Mouse (Mus musculus) left cerebral cortex, postnatal 4 days (tissue): ENCODE measurements at regions not wholly inside any gene's neighbourhood (a gene's known extent, or its start where the extent isn't known, plus 50 kb on each side); places are given as distances from the start of the nearest gene placed in this dataset.

Experiments
- DNase-seq: peaks from one replicate; pipeline ENCODE4 v3.0.0-alpha.2; 2022
- intact Hi-C: fragments of 180-260 bp; cut with DNase I; formaldehyde crosslinking; loops from one replicate; pipeline ENCODE4 v1.15.1; 2025

- DNase-seq: no peak
- intact Hi-C loops: no loop called here
These were observed 53.2 kb downstream of the Gpr6 start for GRCm38 (mm10) chr10:41018888-41019287.

DNA sequence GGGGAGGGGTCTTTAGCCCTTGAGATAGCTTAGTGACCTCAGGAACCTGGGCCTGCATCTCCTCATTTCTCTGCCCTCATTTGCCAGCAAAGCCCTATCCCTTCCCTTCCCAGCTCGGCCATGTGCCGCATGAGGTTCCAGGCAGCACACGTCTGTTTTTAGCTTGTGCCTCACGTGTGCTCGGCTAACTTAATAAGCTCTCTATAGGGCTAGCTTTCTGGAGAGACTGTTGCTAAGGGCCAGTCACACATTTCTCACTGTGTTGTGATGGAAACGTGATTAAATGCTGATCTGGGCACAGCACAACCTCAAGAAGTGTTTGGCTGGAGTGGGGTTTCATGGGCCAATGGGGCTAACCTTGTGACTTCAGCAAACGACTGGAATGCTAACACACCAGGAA is 55.5 kb downstream of the Gpr6 start:
- intact Hi-C loops: no loop called here
- no peak for DNase-seq

DNA sequence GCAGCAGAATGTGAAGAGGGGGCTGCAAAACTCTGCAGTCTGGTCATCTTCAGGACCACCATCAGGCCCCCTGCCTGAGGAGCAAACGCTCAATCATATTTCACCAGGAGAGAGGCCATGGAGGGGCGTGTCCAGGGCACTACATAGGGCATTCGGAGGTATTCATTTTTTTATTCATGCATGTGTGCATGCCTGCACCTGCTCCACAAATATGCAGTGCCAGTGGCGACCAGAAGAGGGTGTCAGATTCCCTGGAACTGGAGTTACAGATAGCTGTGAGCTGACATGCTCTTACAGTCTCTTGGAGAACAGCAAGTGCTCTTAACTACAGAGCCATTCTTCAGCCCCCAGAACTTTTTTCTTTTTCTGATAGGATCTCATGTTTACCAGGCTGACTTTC is 56.4 kb downstream of the Gpr6 start:
- peak; percentile 69 for DNase-seq
- intact Hi-C loops: no loop called here

GRCm38 (mm10) chr10:41010585-41010984 is 61.5 kb downstream of the Gpr6 start:
- intact Hi-C loops: no loop called here

GRCm38 (mm10) chr10:41007866-41008265 is 64.2 kb downstream of the Gpr6 start:
- no peak for DNase-seq
- intact Hi-C loops: loop anchor here (10.0 kb wide), 3 partner anchors 277 to 497 kb away; no protein-coding TSS in a partner anchor

More at GRCm38 (mm10) chr10:41010585-41010984, 61.5 kb downstream of the Gpr6 start:
- no peak for DNase-seq

DNA sequence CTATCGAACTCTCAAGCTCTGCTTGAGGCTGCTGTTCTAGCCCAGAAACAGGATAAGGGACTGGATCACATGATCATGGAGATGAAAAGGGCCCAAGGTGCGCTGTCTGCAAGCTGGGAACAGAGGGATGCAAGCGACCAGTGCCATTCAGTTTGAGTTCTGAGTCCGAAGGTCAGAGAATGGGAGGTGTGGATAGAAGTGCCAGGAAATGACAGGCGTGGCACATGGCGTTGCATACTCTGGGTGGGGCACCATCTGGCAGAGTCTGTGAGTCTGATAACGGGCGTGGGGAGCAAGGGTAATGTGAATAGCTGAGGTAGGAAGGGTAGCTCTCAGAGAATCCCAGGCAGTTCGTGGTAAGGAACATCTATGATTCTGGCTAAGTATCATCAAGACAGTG is 65.5 kb downstream of the Gpr6 start:
- DNase-seq: no peak
- intact Hi-C loops: loop anchor here (10.0 kb wide), 3 partner anchors 278 to 498 kb away; no protein-coding TSS in a partner anchor

GRCm38 (mm10) chr10:41005776-41006175 is 66.3 kb downstream of the Gpr6 start:
- intact Hi-C loops: loop anchor here (10.0 kb wide), 3 partner anchors 279 to 499 kb away; no protein-coding TSS in a partner anchor
- DNase-seq: no peak

DNA sequence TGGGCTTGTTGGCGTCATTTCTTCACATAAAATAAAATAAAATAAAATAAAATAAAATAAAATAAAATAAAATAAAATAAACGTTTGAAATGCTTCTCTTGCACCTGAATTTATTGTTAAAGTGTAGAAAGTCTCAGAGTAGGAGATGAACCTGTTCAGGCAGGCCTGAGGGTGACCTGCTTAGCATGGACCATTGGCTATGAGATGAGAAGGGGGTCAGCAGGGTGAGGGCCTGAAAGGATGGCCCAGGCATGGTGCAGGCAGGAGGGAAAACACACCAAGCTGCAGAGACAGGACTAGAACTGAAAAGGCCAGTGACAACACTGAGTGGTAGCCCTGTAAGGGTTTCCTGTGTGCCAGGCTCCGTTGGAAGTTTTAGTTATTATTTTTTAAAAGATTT is 67.3 kb downstream of the Gpr6 start:
- DNase-seq: no peak
- intact Hi-C loops: loop anchor here (10.0 kb wide), 3 partner anchors 280 to 500 kb away; no protein-coding TSS in a partner anchor

DNA sequence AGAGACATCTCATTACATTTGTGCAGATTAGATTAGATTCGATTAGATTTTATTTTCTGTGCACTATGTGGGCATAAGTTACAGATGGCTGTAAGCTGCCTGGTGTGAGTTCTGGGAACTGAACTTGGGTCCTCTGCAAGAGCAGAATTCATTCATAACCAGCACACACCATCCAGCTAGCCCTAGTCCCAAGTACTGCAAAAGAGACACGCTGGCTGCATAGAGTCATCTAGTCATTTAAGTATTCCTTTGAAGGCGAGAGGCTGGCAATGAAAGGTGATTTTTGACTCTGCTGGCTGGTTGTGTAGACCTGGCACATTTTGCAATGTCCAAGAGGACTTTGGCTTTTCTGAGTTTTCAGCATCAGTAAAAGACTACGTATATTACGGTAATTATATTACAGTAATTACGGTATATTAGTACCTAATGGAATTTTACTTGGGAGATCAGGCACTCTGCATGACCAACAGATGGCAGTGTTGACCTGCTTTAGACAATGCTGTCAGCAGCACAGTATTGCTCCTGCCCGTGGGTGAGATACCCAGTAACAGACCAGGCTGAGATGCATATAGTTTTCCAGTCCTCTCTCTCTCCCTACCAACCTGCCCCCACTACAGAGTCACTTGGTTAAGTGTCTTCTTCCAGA is 67.9 kb downstream of the Gpr6 start:
- intact Hi-C loops: loop anchor here (10.0 kb wide), 3 partner anchors 281 to 501 kb away; no protein-coding TSS in a partner anchor
- DNase-seq: peak; percentile 81

- intact Hi-C loops: loop anchor here (10.0 kb wide), 3 partner anchors 282 to 502 kb away; no protein-coding TSS in a partner anchor
- no peak for DNase-seq
These were observed 68.9 kb downstream of the Gpr6 start for GRCm38 (mm10) chr10:41003197-41003596.

DNA sequence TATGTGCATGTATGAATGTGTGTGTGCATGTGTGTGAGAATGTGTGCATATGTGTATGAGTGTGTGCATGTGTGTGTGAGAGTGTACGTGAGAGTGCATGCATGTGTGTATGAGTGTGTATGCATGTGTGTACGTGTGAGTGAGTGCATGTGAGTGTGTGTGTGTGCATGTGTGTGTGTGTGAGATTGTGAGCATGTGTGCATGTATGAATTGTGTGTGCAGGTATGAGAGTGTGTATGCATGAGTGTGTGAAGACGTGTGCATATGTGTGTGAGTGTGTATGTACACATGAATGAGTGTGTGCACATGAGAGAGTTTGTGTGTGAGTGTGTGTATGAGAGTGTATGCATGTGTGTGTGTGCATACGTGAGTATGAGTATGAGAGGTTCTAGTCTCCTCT is 71.1 kb downstream of the Gpr6 start:
- DNase-seq: no peak
- intact Hi-C loops: loop anchor here (10.0 kb wide), 3 partner anchors 284 to 504 kb away; no protein-coding TSS in a partner anchor

DNA sequence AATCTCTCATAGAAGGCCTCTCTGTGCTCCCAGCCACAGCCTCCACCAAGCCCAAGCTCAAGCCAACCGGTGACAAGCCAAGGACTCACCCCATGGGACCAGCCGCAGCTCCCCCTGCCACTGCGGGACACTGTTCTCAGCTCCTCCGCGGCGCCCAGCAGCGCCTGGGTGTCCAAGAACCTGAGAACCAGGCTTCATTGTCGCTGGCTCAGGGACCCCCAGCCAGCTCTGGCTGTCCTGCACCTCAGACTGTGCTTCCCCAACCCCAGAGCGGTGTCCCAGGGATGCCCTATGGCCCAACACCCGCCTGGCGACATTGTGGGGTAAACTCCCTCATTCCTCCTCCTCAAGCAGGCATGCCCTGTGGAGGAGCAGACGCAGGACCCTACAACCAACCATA is 72.6 kb downstream of the Gpr6 start:
- intact Hi-C loops: no loop called here
- DNase-seq: no peak

DNA sequence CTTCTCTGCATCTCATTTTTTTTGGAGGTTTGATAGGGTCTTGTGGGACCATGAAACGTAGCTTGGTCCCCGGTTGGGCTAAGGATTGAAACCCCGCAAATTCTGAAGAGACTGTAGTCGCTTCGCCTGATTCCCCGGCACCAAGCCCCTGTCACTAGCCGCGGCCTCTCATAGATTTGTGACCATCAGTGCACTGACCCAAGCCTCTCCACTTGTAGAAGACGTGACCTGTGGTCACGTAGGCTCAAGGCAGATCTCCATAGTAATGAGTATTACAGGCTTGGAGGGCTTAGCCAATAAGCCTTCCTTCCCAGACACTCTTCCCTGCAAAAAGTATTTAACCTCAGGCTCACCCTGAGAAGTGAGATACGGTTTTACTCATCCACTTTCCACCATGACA is 73.3 kb downstream of the Gpr6 start:
- intact Hi-C loops: no loop called here
- DNase-seq: no peak

DNA sequence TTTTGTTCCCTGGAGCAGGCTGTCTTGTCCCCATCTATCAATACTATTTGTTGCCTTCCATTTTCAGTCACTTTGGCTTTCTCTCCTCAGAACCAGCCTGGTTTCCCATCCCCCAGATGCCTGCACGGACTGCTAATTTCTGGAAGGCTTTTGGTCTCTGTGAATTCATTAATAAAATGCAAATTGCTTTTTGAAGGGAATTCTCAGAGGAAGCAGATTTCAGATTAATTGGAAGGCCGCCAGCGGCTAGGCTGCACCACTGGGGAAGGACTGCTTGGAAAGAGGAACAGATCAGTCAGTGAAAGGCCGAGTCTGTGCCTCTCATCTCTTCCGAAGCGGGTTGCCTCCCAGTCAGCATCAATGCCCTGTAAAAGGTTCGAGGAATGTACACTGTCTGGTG is 73.8 kb downstream of the Gpr6 start:
- intact Hi-C loops: no loop called here
- DNase-seq: peak; percentile 90

DNA sequence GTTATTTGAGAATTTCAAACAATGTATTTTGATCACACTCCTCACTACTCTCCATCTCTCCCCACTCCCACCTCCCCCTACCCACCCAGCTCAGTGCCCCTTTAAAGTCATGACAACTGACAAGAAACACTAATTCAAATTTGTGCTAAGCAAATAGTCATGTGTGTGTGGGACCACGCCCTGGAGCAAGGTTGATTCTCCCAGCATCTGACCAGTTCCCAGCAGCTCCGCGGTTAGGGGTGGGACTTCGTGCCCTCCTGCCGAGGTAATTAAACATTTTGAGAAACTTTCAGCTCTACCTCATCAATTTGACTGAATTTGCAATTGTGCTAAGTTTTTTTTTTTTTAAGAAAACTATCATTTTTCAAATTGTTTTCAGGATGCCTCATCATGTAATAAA is 74.5 kb downstream of the Gpr6 start:
- intact Hi-C loops: no loop called here
- DNase-seq: no peak
